28 mouse cellular contexts compared by ENCODE assay signal in genomic region chr12:82640441-82640840, GRCm38 (mm10). TPM values are rescaled to one million over a fixed set of nuclear protein-coding genes. Genes with fewer than 3 reads are reported as not detected.
DNase-seq lines count a peak whose midpoint lies in the region; ATAC-seq lines count a peak whose summit lies in the region.
"Had no signal": no experiment of that assay in that cellular context is flagged by ENCODE, and none has a peak within 500 bp of the region (broad histone marks: within the 10 kb centered on the region; RNA-seq: fewer than 3 reads in every experiment).

No protein-coding gene starts in this region.

- no peaks in the 10 kb centered on the region for H3K4me1 ChIP-seq in hindbrain, embryonic 16.5 days (ENCODE audit: control insufficient read depth, insufficient read depth, low read depth, low read length)
- H3K4me1 ChIP-seq: embryonic facial prominence, embryonic 13.5 days; embryonic facial prominence, embryonic 15.5 days; forebrain, embryonic 10.5 days; forebrain, embryonic 12.5 days had no signal

- ATAC-seq in CD4-positive, CD25-positive, alpha-beta regulatory T cell, adult 4 months = no peak
- no peak for ATAC-seq in hindbrain, embryonic 16.5 days
- ATAC-seq: activated CD4-positive, CD25-positive, alpha-beta regulatory T cell, adult 4 months; forebrain, embryonic 14.5 days; forebrain, embryonic 16.5 days had no signal

- 97% methylated on average over 10 of the region's 10 CpGs for WGBS in hindbrain, embryonic 16.5 days

- H3K36me3 ChIP-seq in hindbrain, embryonic 16.5 days (ENCODE audit: control insufficient read depth, insufficient read depth, low read length) = no peaks in the 10 kb centered on the region
- H3K36me3 ChIP-seq: embryonic facial prominence, embryonic 13.5 days; embryonic facial prominence, embryonic 15.5 days; forebrain, embryonic 10.5 days; forebrain, embryonic 12.5 days had no signal

- H3K27me3 ChIP-seq in hindbrain, embryonic 16.5 days (replicated peaks; ENCODE audit: control insufficient read depth, insufficient read depth, low read length) = no peaks in the 10 kb centered on the region
- H3K27me3 ChIP-seq: embryonic facial prominence, embryonic 13.5 days; embryonic facial prominence, embryonic 15.5 days; forebrain, embryonic 12.5 days had no signal

- no peak overlapping the region for H3K4me2 ChIP-seq in hindbrain, embryonic 16.5 days (ENCODE audit: low read length)
- H3K4me2 ChIP-seq: embryonic facial prominence, embryonic 13.5 days; embryonic facial prominence, embryonic 15.5 days; forebrain, embryonic 12.5 days had no signal

- H3K9me3 ChIP-seq in hindbrain, embryonic 16.5 days (ENCODE audit: control insufficient read depth, low read length) = no peaks in the 10 kb centered on the region
- H3K9me3 ChIP-seq: embryonic facial prominence, embryonic 13.5 days; embryonic facial prominence, embryonic 15.5 days; forebrain, embryonic 10.5 days; forebrain, embryonic 12.5 days had no signal

- H3K9ac ChIP-seq in hindbrain, embryonic 16.5 days (ENCODE audit: low read depth, low read length) = no peak overlapping the region
- H3K9ac ChIP-seq: embryonic facial prominence, embryonic 13.5 days; embryonic facial prominence, embryonic 15.5 days; forebrain, embryonic 12.5 days had no signal

- no peak overlapping the region for H3K4me3 ChIP-seq in hindbrain, embryonic 16.5 days (ENCODE audit: low read length)
- H3K4me3 ChIP-seq: embryonic facial prominence, embryonic 13.5 days; embryonic facial prominence, embryonic 15.5 days; erythroblast, embryonic 14.5 days; forebrain, embryonic 10.5 days; forebrain, embryonic 12.5 days had no signal

- DNase-seq in heart, adult 11 months = peak; percentile 66
- no peak for DNase-seq in heart, adult 9 months (ENCODE audit: low spot score in 2 of 2)
- DNase-seq in ES-CJ7 (ENCODE audit: low read depth, low spot score) (peak; percentile 26), R1 (ENCODE audit: low read depth, low spot score) (peak; percentile 51), ZHBTc4 (ENCODE audit: low read depth, low spot score) (peak; percentile 42)
- DNase-seq in left cerebral cortex, adult 8-10 months (ENCODE audit: low spot score in 2 of 2) = no peak
- DNase-seq: adrenal gland, adult 8-10 months; adrenal gland, postnatal 14 days; adrenal gland, postnatal 36 days; B cell, adult 2 months; cerebellum, adult 11-12 months; cerebellum, adult 2 months; cerebellum, adult 9-11 months; cerebellum, postnatal 14 days; cerebellum, postnatal 36 days; embryo, embryonic 11 days had no signal

- H3K27ac ChIP-seq in hindbrain, embryonic 16.5 days (ENCODE audit: low read depth, low read length) = no peak overlapping the region
- H3K27ac ChIP-seq: embryonic facial prominence, embryonic 13.5 days; embryonic facial prominence, embryonic 15.5 days; forebrain, embryonic 10.5 days; forebrain, embryonic 12.5 days had no signal

RNA-seq across cellular contexts. Expression of gene Rgs6, which starts 52.3 kb away (rescaled TPM):
- polyA plus RNA-seq in CD4-positive, CD25-positive, alpha-beta regulatory T cell, adult 4 months (2017; shearing (Covaris generic)) = under 1 TPM in 1 of 2 experiments, not detected in 1; 0.28 TPM
- polyA plus RNA-seq in hindbrain, embryonic 16.5 days (2015; fragmentation: Nextera tagmentation; extraction: Ambion mirVana) = 9.1 and 10.1 TPM in 2 replicates
- total RNA-seq in left cerebral cortex, adult 8-10 months (2022) = 10 to 100 TPM; 53.0 to 63.9 (median 62.2) TPM
- total RNA-seq: common myeloid progenitor, adult 5-6 weeks; MEL had no signal
- polyA plus RNA-seq: erythroblast, embryonic 14.5 days had no signal

Comparison
In these comparisons a context has a peak if more than half of its experiments do, and no peak if none do; other contexts are left out.
1. DNase-seq: peak in heart, adult 11 months (single experiment), ES-CJ7 (single experiment), R1 (single experiment) and ZHBTc4 (single experiment); none in heart, adult 9 months (0 of 2) and left cerebral cortex, adult 8-10 months (0 of 2).